Mouse (Mus musculus) MEL-GATA-1-ER (cell line): ENCODE data around the gene Prcp.
"Not testable (repeated sequence)": the region's sequence is repeated elsewhere in the genome, so short reads cannot be mapped to it uniquely, and the experiment has no call there.

Experiments
- DNase-seq: peaks from one replicate; pipeline ENCODE4 v3.0.0-alpha.2; 2012; ENCODE audit warnings: low read depth; ENCODE audit errors: extremely low read depth

The Prcp gene

DNA sequence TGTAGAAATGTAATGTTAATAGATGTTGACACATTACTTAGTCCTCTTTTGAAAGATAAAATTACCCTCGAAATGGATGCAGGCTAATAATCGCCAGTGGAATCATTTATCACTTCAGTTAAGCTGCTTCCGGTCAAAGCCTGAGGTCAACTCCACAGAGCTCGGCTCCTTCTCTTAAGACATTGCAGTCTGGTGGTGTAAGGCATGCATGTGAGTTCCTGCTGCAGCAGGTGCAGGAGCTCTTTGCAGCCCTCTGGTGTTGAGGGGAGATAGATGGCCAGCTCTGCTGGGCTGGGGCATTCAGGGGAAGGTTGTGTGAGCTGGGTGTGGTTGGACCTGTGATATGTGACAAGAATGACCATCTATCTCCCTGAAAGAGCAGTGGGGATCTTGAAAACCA, 104.0 kb downstream of the Prcp start:
- DNase-seq = no peak

DNA sequence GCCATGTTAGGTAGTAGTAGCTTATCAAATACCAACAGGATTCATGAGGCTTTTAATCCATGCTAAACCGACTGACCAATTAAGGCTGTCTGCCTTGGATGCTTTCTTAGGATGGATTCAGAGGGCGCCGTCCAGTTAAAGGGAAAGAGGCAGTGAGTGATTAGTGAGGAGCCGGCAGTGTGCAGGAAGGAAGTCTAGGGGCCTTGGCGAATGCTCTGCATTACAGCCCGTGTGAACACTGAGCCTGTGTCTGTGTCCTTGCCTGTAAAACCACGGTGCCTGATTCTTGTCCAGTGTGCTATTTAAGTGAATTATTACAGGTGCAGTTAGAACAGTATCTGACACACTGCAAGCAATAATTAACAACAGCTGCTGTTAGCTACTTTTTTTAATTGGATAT, 104.5 kb downstream of the Prcp start:
- not testable (repeated sequence) for DNase-seq

GRCm38 (mm10) chr7:92980741-92981140, 106.5 kb downstream of the Prcp start:
- no peak for DNase-seq

GRCm38 (mm10) chr7:92981864-92982263, 107.6 kb downstream of the Prcp start:
- no peak for DNase-seq
